Mouse (Mus musculus): Measurements from ENCODE around the gene Tspan9.

- no peak for TF ChIP-seq POLR2A (IDR thresholded peaks at IDR 0.05; ENCODE audit: borderline replicate concordance, extremely low read depth, insufficient read depth, insufficient read length, poor library complexity, severe bottlenecking)
- TF ChIP-seq CTCF (IDR thresholded peaks at IDR 0.05; ENCODE audit: borderline replicate concordance, extremely low read depth, insufficient read depth, insufficient read length): no peak
These were observed 6.7 kb downstream of the Tspan9 start for GRCm38 (mm10) chr6:128136654-128137053.
